Mouse (Mus musculus) liver, embryonic 16.5 days (tissue): ENCODE measurements around the gene Sardh. TPM values are rescaled to one million over a fixed set of nuclear protein-coding genes. Genes with fewer than 3 reads are reported as not detected.

ENCODE experiments used
- ATAC-seq: fragments of 200-750 bp; cut with Nextera tagmentation; 2 replicates; pipeline ENCODE4 v1.8.0; 2017; ENCODE audit warnings: low read depth, mild to moderate bottlenecking, moderate number of reproducible peaks, moderate library complexity
- H3K27ac ChIP-seq: fragments of 300-500 bp; sonication (generic); 2 replicates; pipeline ENCODE4 v1.5.1; 2014; ENCODE audit warnings: mild to moderate bottlenecking, low read length
- H3K27me3 ChIP-seq: fragments of 300-500 bp; sonication (generic); 2 replicates; pipeline ENCODE4 v1.6.1; 2014; ENCODE audit warnings: low read depth, low read length, mixed read lengths; ENCODE audit not compliant: control insufficient read depth, insufficient read depth
- H3K36me3 ChIP-seq: fragments of 300-500 bp; sonication (generic); 2 replicates; pipeline ENCODE4 v1.6.1; 2014; ENCODE audit warnings: mild to moderate bottlenecking; ENCODE audit not compliant: control insufficient read depth, insufficient read depth
- H3K4me1 ChIP-seq: fragments of 300-500 bp; sonication (generic); 2 replicates; pipeline ENCODE4 v1.6.1; 2014; ENCODE audit warnings: low read depth, low read length, mixed read lengths; ENCODE audit not compliant: control insufficient read depth
- H3K4me2 ChIP-seq: fragments of 300-500 bp; sonication (generic); 2 replicates; pipeline ENCODE4 v1.6.1; 2014; ENCODE audit warnings: low read depth, low read length, mixed read lengths
- H3K4me3 ChIP-seq: fragments of 300-500 bp; sonication (generic); 2 replicates; pipeline ENCODE4 v1.5.1; 2014; ENCODE audit warnings: low read depth, mild to moderate bottlenecking, low read length
- H3K9ac ChIP-seq: fragments of 300-500 bp; sonication (generic); 2 replicates; pipeline ENCODE4 v1.6.1; 2014; ENCODE audit warnings: low read depth, low read length
- H3K9me3 ChIP-seq: fragments of 300-500 bp; sonication (generic); replicated peaks from 2 replicates; pipeline ENCODE4 v1.6.1; 2016; ENCODE audit warnings: low read length; ENCODE audit not compliant: control insufficient read depth
- WGBS: fragments of 180-500 bp; shearing (Covaris S2); extraction: QIAGEN DNeasy Blood & Tissue Kit; methylation state at CpG from one replicate; pipeline ENCODE4 v1.1.7; 2014; ENCODE audit not compliant: insufficient replicate concordance; 5-methylcytosine and 5-hydroxymethylcytosine counted together
- polyA plus RNA-seq: library from polyadenylated mRNA; unstranded; fragments of >200 nt; fragmentation: Nextera tagmentation; extraction: Ambion mirVana; gene quantifications from 2 replicates; pipeline ENCODE4 v1.2.1, GENCODE M21; 2015

Sardh gene
- polyA plus RNA-seq, 1 experiment from 2014 or later: 78.4 TPM

DNA sequence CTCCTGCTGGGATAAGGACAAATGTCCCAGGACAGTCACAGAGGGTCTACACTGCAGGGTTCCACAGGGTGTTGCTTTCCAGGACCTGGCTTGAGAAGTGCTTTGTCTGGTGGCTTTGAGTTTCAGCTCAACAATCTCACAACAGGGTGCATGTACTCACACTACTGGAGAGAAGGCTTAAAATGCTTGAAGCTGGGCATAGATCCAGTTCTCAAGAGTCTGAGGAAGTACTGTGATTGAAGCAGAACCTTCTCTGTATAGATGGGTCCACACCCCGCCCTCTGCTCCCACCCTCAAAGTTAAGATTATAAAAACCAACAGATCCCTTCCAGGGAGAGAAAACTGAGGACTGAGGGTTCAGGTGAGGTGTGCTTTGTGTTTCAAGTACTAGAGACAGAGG, 47.6 kb downstream of the Sardh start:
- Histone ChIP-seq H3K4me1 (no peaks in the 10 kb centered on the region), H3K27me3 (no peaks in the 10 kb centered on the region), H3K27ac (no peak overlapping the region), H3K4me2 (no peak overlapping the region), H3K9me3 (no peaks in the 10 kb centered on the region), H3K4me3 (no peak overlapping the region), H3K36me3 (no peaks in the 10 kb centered on the region; the same call in 1 of the 2 replicates), H3K9ac (no peak overlapping the region)
- ATAC-seq: no peak
- 25% methylated on average over 1 of the region's 1 CpGs for WGBS

DNA sequence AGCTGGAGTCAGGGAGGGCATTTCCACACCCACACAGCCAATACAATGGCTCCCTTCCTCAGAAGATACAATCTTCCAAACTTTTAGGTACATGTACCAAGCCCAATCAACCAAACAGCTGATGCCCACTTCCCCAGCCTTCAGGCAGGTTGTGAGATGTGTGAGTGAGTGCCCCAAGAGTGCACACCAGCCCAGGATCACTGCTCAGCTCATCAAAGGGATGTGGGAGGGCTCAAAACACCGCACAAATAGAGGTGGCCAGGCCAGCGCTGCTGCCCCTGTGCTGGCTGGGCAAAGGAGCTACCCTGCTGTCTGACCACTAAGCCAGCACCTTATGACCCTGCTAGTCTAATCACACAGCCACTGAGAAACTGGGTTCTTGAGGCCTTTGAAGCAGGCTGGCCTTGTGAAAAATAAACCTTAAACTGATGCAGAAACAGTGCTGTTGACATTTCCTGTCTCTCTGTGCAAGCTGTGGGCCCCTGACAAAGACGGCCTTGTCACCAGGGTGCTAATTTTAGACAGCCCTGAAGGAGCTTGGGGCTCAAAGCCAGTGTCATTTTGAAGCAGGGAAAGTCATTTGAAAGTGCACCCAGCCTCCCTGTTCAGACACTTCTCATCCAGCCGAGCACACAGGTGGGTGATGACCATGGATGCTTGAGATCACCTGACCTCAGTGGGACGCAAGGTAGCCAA, 49.4 kb downstream of the Sardh start:
- no peak for ATAC-seq
- H3K27ac ChIP-seq: no peak overlapping the region

GRCm38 (mm10) chr2:27189994-27190393, 58.1 kb downstream of the Sardh start:
- H3K4me1 ChIP-seq: no peaks in the 10 kb centered on the region
- H3K4me3 ChIP-seq: no peak overlapping the region
- no peaks in the 10 kb centered on the region for H3K27me3 ChIP-seq
- 54% methylated on average over 4 of the region's 4 CpGs for WGBS
- no peak overlapping the region for H3K27ac ChIP-seq
- no peaks in the 10 kb centered on the region for H3K36me3 ChIP-seq
- ATAC-seq: no peak
- H3K9ac ChIP-seq: no peak overlapping the region
- no peak overlapping the region for H3K4me2 ChIP-seq
- H3K9me3 ChIP-seq: no peaks in the 10 kb centered on the region

More for the DNA sequence above, 49.4 kb downstream of the Sardh start:
- Histone ChIP-seq H3K27me3 (no peaks in the 10 kb centered on the region), H3K9ac (no peak overlapping the region), H3K4me2 (no peak overlapping the region), H3K4me1 (no peaks in the 10 kb centered on the region), H3K4me3 (no peak overlapping the region), H3K36me3 (no peaks in the 10 kb centered on the region; the same call in 1 of the 2 replicates), H3K9me3 (no peaks in the 10 kb centered on the region)
- 25% methylated on average over 5 of the region's 5 CpGs for WGBS

DNA sequence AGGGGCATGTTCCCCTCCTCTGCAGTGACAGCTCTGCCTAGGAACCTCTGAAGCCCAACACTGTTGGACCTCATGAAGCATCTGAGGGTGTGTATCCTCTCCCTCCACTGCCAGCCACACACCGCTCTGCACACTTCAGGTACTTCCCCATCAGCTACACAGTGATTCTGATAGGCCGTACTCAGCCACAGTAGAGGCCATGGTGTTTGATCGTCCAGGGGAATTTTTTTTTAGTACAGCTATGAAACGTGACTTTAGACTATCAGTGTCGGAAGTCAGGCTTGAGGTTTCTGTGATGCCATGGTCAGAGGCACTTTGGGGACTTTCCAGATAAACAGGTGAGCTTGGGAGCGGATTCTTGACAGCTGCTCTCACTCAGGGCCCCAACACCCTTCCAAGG, 60.6 kb downstream of the Sardh start:
- no peaks in the 10 kb centered on the region for H3K4me1 ChIP-seq
- H3K27ac ChIP-seq: no peak overlapping the region
- H3K27me3 ChIP-seq: no peaks in the 10 kb centered on the region
- 54% methylated on average over 6 of the region's 6 CpGs for WGBS
- no peak overlapping the region for H3K9ac ChIP-seq
- H3K9me3 ChIP-seq: no peaks in the 10 kb centered on the region
- no peak overlapping the region for H3K4me3 ChIP-seq
- no peaks in the 10 kb centered on the region for H3K36me3 ChIP-seq
- no peak for ATAC-seq
- H3K4me2 ChIP-seq: no peak overlapping the region

GRCm38 (mm10) chr2:27183734-27184133, 64.4 kb downstream of the Sardh start:
- no peaks in the 10 kb centered on the region for H3K9me3 ChIP-seq
- H3K36me3 ChIP-seq: no peaks in the 10 kb centered on the region
- ATAC-seq: no peak
- H3K4me3 ChIP-seq: no peak overlapping the region
- no peak overlapping the region for H3K4me2 ChIP-seq
- WGBS: 58% methylated on average over 12 of the region's 12 CpGs
- H3K9ac ChIP-seq: no peak overlapping the region
- no peaks in the 10 kb centered on the region for H3K27me3 ChIP-seq
- no peaks in the 10 kb centered on the region for H3K4me1 ChIP-seq
- H3K27ac ChIP-seq: no peak overlapping the region

DNA sequence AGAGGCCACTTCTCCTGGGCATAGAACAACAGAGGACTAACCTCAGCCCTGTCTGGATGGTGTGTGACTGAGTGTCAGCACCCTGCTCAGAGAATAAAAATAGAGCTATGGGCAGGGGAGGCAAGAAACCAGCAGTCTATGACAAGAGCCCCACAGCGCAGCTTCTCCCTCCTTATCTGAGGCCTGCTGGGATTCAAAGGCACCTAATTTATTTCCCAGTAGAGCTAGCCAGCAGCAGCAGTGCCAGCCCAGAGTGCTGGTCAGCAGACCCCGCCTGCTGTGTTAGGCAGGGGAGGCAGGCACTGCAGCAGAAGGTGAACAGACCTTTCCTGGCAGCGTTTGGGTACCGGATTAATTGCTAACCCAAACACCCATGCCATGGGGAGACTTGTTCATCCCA, 66.2 kb downstream of the Sardh start:
- WGBS: 64% methylated on average over 4 of the region's 4 CpGs
- ATAC-seq: no peak
- Histone ChIP-seq H3K4me2 (no peak overlapping the region), H3K9ac (no peak overlapping the region), H3K36me3 (no peaks in the 10 kb centered on the region), H3K27me3 (no peaks in the 10 kb centered on the region), H3K4me1 (no peaks in the 10 kb centered on the region), H3K27ac (no peak overlapping the region), H3K4me3 (no peak overlapping the region), H3K9me3 (no peaks in the 10 kb centered on the region)

DNA sequence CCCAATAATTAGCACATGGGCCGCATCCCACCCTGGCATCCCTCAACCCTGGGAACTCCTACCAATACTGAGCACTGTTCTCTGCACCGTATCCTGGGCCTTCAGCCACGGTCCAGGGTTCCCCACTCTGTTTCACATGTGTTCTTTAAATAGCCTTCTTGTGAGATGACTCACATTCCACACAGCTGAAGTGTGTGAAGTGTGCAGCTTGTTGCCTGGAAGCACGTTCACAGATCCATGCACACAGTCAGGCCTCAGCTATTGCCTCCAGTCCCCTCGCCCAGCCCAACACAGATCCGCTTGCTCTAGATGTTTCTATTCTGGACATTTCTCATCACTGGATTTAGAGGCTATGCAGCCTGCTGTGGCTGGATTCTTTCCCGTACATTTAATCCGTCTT, 69.0 kb downstream of the Sardh start:
- Histone ChIP-seq H3K36me3 (no peaks in the 10 kb centered on the region), H3K27me3 (no peaks in the 10 kb centered on the region), H3K4me3 (no peak overlapping the region), H3K9me3 (no peaks in the 10 kb centered on the region), H3K4me2 (no peak overlapping the region), H3K27ac (no peak overlapping the region), H3K4me1 (no peaks in the 10 kb centered on the region), H3K9ac (no peak overlapping the region)
- no peak for ATAC-seq
- WGBS: 67% methylated on average over 8 of the region's 8 CpGs

- H3K9me3 ChIP-seq: no peaks in the 10 kb centered on the region
- no peaks in the 10 kb centered on the region for H3K4me1 ChIP-seq
- no peak overlapping the region for H3K4me3 ChIP-seq
- no peaks in the 10 kb centered on the region for H3K27me3 ChIP-seq
- ATAC-seq: no peak
- WGBS: 62% methylated on average over 10 of the region's 10 CpGs
- no peak overlapping the region for H3K4me2 ChIP-seq
- no peak overlapping the region for H3K9ac ChIP-seq
- H3K36me3 ChIP-seq: no peaks in the 10 kb centered on the region
- H3K27ac ChIP-seq: no peak overlapping the region
Observed at GRCm38 (mm10) chr2:27175696-27176267, 72.4 kb downstream of the Sardh start.

- H3K9me3 ChIP-seq: no peaks in the 10 kb centered on the region
- H3K4me2 ChIP-seq: no peak overlapping the region
- no peak overlapping the region for H3K9ac ChIP-seq
- no peak for ATAC-seq
- H3K27ac ChIP-seq: no peak overlapping the region
- H3K27me3 ChIP-seq: no peaks in the 10 kb centered on the region
- no peaks in the 10 kb centered on the region for H3K4me1 ChIP-seq
- no peak overlapping the region for H3K4me3 ChIP-seq
- no peaks in the 10 kb centered on the region for H3K36me3 ChIP-seq
- 45% methylated on average over 2 of the region's 2 CpGs for WGBS
Observed at GRCm38 (mm10) chr2:27174242-27174641, 73.9 kb downstream of the Sardh start.
